Mouse (Mus musculus) heart, embryonic 16.5 days (tissue): ENCODE data around the gene Il2ra. TPM values are rescaled to one million over a fixed set of nuclear protein-coding genes. Genes with fewer than 3 reads are reported as not detected.

Experiments used
- ATAC-seq: fragments of 200-750 bp; cut with Nextera tagmentation; replicated peaks from 2 replicates; pipeline ENCODE4 v1.8.0; 2017; ENCODE audit warnings: moderate number of reproducible peaks; ENCODE audit not compliant: insufficient read depth, low FRiP score; ENCODE audit errors: extremely low read depth
- H3K27ac ChIP-seq: fragments of 300-500 bp; sonication (generic); 2 replicates; pipeline ENCODE4 v1.5.1; 2014; ENCODE audit warnings: mild to moderate bottlenecking, low read length, control low read depth, moderate library complexity
- H3K27me3 ChIP-seq: fragments of 300-500 bp; sonication (generic); 2 replicates; pipeline ENCODE4 v1.6.1; 2014; ENCODE audit warnings: low read length, mixed read lengths; ENCODE audit not compliant: control insufficient read depth, insufficient read depth
- H3K36me3 ChIP-seq: fragments of 300-500 bp; sonication (generic); 2 replicates; pipeline ENCODE4 v1.6.1; 2014; ENCODE audit not compliant: control insufficient read depth, insufficient read depth
- H3K4me1 ChIP-seq: fragments of 300-500 bp; sonication (generic); 2 replicates; pipeline ENCODE4 v1.6.1; 2014; ENCODE audit warnings: low read length, mixed read lengths; ENCODE audit not compliant: control insufficient read depth, insufficient read depth
- H3K4me2 ChIP-seq: fragments of 300-500 bp; sonication (generic); 2 replicates; pipeline ENCODE4 v1.6.1; 2014; ENCODE audit warnings: low read depth, mild to moderate bottlenecking, control low read depth, low read length
- H3K4me3 ChIP-seq: fragments of 300-500 bp; sonication (generic); 2 replicates; pipeline ENCODE4 v1.5.1; 2014; ENCODE audit warnings: mild to moderate bottlenecking, control low read depth, low read length
- H3K9ac ChIP-seq: fragments of 300-500 bp; sonication (generic); 2 replicates; pipeline ENCODE4 v1.6.1; 2014; ENCODE audit warnings: low read length, control low read depth
- H3K9me3 ChIP-seq: fragments of 300-500 bp; sonication (generic); replicated peaks from 2 replicates; pipeline ENCODE4 v1.6.1; 2016; ENCODE audit warnings: low read length; ENCODE audit not compliant: control insufficient read depth
- WGBS: fragments of 180-500 bp; shearing (Covaris S2); extraction: QIAGEN DNeasy Blood & Tissue Kit; methylation state at CpG from one replicate; pipeline ENCODE4 v1.1.7; 2014; 5-methylcytosine and 5-hydroxymethylcytosine counted together
- polyA plus RNA-seq: library from polyadenylated mRNA; unstranded; fragments of >200 nt; fragmentation: Nextera tagmentation; extraction: Ambion mirVana; gene quantifications from 2 replicates; pipeline ENCODE4 v1.2.1, GENCODE M21; 2015

The Il2ra gene
- polyA plus RNA-seq, 1 experiment from 2014 or later, result 21.2 TPM

DNA sequence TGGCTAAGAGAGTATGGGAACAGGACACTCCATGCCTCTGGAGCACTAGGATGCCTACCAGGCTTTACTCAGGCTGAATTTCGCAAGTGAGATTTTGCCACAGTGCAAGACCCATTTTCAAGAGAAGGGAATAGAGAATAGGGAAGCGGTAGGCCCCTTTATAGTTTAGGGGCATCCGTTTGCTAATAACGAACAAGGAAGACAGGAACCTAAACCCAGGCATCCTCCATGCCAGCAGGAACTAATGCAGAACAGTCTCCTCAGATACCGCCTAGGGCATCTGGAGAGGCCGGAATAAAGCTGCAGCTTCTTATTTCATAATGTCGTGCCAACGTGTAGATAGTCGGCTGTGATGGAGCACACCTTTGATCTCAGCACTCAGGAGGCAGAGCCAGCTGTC, 80.0 kb downstream of the Il2ra start:
- WGBS, result 82% methylated on average over 9 of the region's 9 CpGs
- no peaks in the 10 kb centered on the region for H3K9me3 ChIP-seq

DNA sequence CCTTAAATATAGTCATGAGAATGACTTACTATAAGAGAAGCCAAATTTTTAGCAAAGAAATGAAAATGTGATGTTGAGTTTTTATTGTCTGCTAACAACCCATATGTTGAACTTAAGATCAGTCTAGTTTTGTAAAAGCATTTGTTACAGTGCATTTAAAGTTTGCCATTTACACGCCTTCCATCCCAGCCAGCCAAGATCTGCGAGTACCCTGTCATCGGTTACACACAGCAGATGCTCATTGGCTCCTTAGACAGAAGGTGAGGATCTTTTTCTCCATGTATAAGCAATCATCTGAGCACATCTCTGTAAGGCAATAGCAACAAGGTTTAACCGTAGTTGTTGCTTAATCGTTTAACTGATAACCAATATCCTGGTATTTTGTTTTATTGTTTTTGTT, 85.0 kb downstream of the Il2ra start:
- H3K27ac ChIP-seq, result no peak overlapping the region
- no peaks in the 10 kb centered on the region for H3K27me3 ChIP-seq
- peaks cover 15% of the 10 kb centered on the region; the same call in 1 of the 2 replicates for H3K36me3 ChIP-seq
- WGBS, result 89% methylated on average over 5 of the region's 5 CpGs
- H3K4me1 ChIP-seq, result no peaks in the 10 kb centered on the region
- H3K9ac ChIP-seq, result no peak overlapping the region
- no peak for ATAC-seq
- no peak overlapping the region for H3K4me2 ChIP-seq
- no peaks in the 10 kb centered on the region for H3K9me3 ChIP-seq
- H3K4me3 ChIP-seq, result no peak overlapping the region

More for the DNA sequence above, 80.0 kb downstream of the Il2ra start:
- Histone ChIP-seq H3K27me3 (no peaks in the 10 kb centered on the region), H3K9ac (no peak overlapping the region), H3K4me3 (no peak overlapping the region), H3K4me2 (no peak overlapping the region), H3K4me1 (no peaks in the 10 kb centered on the region), H3K27ac (no peak overlapping the region), H3K36me3 (peaks cover 27% of the 10 kb centered on the region)
- no peak for ATAC-seq

DNA sequence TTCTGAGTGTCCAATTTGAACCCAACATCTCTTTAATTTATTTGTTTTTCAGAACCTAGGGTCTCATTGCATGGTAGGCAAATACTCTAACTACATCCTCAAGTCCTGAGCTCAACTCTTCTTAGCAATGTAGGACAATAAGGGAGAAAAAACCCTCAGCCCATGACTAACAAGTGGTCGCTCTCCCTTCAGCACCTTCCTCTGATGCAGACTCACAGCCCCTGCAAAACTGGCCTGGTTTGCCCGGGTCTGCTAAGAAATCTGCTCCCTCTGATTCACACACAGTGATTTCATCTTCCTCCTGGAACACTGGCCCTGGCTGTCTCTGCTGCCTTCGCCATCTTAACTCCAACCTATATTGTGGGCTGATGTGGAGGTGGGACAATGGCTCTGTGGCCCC, 86.5 kb downstream of the Il2ra start:
- H3K36me3 ChIP-seq, result peaks cover 14% of the 10 kb centered on the region; the same call in 1 of the 2 replicates
- 62% methylated on average over 3 of the region's 3 CpGs for WGBS
- H3K27me3 ChIP-seq, result no peaks in the 10 kb centered on the region
- no peak overlapping the region for H3K9ac ChIP-seq
- no peak overlapping the region for H3K4me3 ChIP-seq
- no peaks in the 10 kb centered on the region for H3K9me3 ChIP-seq
- no peak overlapping the region for H3K4me2 ChIP-seq
- no peaks in the 10 kb centered on the region for H3K4me1 ChIP-seq
- ATAC-seq, result no peak
- no peak overlapping the region for H3K27ac ChIP-seq

DNA sequence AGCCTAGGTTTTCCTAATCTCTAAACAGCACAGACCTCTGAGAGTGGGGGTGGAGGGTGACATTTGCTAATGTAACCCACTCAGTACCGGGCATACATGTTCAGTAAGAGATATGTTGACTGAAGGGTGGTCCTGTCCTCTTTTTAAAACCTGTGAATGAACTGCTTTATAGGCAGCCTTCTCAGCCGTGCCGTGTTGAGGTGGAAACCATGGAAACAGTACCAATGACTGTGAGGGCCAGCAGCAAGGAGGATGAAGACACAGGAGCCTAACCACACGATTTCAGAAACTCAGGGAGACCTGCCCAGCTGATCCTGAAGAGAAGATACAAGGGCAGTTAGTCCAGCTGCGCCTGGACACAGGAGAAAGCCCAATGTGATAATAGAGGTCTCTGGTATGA, 90.4 kb downstream of the Il2ra start:
- Histone ChIP-seq H3K27me3 (no peaks in the 10 kb centered on the region), H3K36me3 (0 out of 2 replicates have a peak, but pooled peaks cover 2% of the 10 kb centered on the region), H3K9ac (no peak overlapping the region), H3K4me2 (no peak overlapping the region), H3K4me1 (no peaks in the 10 kb centered on the region), H3K9me3 (no peaks in the 10 kb centered on the region), H3K27ac (no peak overlapping the region), H3K4me3 (no peak overlapping the region)
- WGBS, result 71% methylated on average over 5 of the region's 5 CpGs
- no peak for ATAC-seq

DNA sequence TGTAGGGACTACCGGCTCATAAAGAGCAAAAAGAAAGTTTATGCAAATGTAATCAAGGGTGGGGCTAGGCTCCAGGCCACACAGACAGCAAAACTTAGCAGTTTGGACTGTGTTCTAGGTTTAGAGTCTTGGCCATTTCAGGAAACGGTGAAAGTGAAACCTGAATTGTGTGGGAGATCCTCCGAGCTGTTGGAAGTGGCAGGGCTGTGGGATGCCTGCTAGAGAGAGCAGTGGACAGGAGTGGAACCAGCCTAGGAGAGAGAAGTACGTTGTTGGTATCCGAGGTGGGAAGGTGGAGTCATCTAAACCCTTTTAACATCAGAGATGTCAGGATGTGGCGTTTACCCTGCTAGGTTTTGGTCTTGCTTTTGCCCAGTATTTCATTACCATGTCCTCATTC, 93.2 kb downstream of the Il2ra start:
- Histone ChIP-seq H3K27me3 (no peaks in the 10 kb centered on the region), H3K9me3 (no peaks in the 10 kb centered on the region), H3K4me1 (no peaks in the 10 kb centered on the region), H3K36me3 (peaks cover 14% of the 10 kb centered on the region), H3K4me3 (no peak overlapping the region), H3K9ac (no peak overlapping the region), H3K27ac (no peak overlapping the region), H3K4me2 (no peak overlapping the region)
- WGBS, result 82% methylated on average over 6 of the region's 6 CpGs
- no peak for ATAC-seq

DNA sequence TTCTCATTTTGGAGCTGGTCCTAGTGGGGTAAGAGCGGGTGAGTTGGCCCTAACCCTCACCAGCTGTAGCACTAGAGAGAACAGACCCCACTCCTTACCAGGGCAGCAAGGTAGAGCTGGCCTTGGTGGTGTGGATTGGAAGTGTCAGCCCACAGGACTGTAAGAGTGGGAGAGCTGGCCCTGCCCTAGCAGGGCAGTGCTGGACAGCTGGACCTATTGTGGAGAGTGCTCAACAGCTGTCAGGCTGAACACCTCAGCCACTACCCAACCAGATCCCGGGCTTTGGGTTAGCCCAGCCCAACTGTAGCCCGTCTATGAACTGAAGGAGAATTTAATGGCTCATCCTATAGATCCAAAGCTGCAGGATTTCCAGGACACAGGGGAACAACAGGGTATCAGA, 96.2 kb downstream of the Il2ra start:
- Histone ChIP-seq H3K27me3 (no peaks in the 10 kb centered on the region), H3K4me1 (no peaks in the 10 kb centered on the region), H3K4me2 (no peak overlapping the region), H3K27ac (no peak overlapping the region), H3K4me3 (no peak overlapping the region), H3K9me3 (no peaks in the 10 kb centered on the region), H3K9ac (no peak overlapping the region), H3K36me3 (peaks cover 40% of the 10 kb centered on the region)
- 91% methylated on average over 3 of the region's 3 CpGs for WGBS
- no peak for ATAC-seq

DNA sequence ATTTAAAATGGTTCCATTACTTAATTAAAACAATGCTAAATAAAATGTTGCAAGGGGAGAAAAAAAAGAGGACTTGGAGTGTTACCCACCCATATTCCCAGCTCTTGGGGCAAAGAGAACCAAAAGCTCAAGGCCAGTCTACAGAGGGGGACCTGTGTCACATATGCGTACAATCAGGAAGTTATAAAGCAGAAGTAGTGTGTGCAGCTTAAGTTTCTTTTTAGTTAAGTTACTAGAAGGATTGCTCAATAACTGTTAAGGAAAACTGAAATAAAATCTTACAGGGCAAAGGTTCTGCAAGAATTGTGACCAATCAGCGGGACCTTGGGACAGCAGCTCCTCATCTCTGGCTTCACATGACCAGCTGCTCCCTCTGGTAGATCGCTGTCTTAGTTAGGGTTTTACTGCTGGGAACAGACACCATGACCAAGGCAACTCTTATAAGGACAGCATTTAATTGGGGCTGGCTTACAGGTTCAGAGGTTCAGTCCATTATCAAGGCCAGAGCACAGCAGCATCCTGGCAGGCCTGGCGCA, 97.0 kb downstream of the Il2ra start:
- Histone ChIP-seq H3K4me2 (no peak overlapping the region), H3K9me3 (no peaks in the 10 kb centered on the region), H3K4me3 (no peak overlapping the region), H3K9ac (no peak overlapping the region), H3K27me3 (no peaks in the 10 kb centered on the region), H3K4me1 (no peaks in the 10 kb centered on the region), H3K27ac (no peak overlapping the region), H3K36me3 (peaks cover 44% of the 10 kb centered on the region)
- WGBS, result 90% methylated on average over 4 of the region's 4 CpGs
- ATAC-seq, result no peak

Other genes starting within 250 kb of the Il2ra start
- 9.5 and 12.3 TPM in 2 replicates for gene Pfkfb3, start 88.7 kb upstream of the Il2ra start, polyA plus RNA-seq
- 84.5 and 102 TPM in 2 replicates for gene Rbm17, start 38.7 kb upstream of the Il2ra start, polyA plus RNA-seq
- gene Gm17490, start 16.5 kb upstream of the Il2ra start, polyA plus RNA-seq, result not detected in 2 replicates
- gene Il15ra, start 62.5 kb downstream of the Il2ra start, polyA plus RNA-seq, result 16.0 and 19.2 TPM in 2 replicates
- gene Fbh1, start 134.8 kb downstream of the Il2ra start, polyA plus RNA-seq, result 109 and 113 TPM in 2 replicates
- gene Ankrd16, start 135.1 kb downstream of the Il2ra start, polyA plus RNA-seq, result 34.9 and 38.4 TPM in 2 replicates